Mouse (Mus musculus) C2C12 (cell line): ENCODE measurements around the gene Olfr206. TPM values are rescaled to one million over a fixed set of nuclear protein-coding genes. Genes with fewer than 3 reads are reported as not detected.

Experiments
- H3K27me3 ChIP-seq: one replicate; pipeline ENCODE4 v1.6.1; 2011; ENCODE audit not compliant: control insufficient read depth, insufficient read depth, insufficient read length
- H3K36me3 ChIP-seq: one replicate; pipeline ENCODE4 v1.6.1; 2011; ENCODE audit not compliant: control insufficient read depth, insufficient read depth
- H3K4me3 ChIP-seq: one replicate; pipeline ENCODE4 v1.5.1; 2011; ENCODE audit warnings: mild to moderate bottlenecking, control low read depth; ENCODE audit not compliant: poor library complexity, insufficient read depth, severe bottlenecking
- H3K79me2 ChIP-seq: one replicate; pipeline ENCODE4 v1.6.1; 2011; ENCODE audit not compliant: control insufficient read depth, insufficient read depth
- H3K79me3 ChIP-seq: one replicate; pipeline ENCODE4 v1.6.1; 2011; ENCODE audit warnings: low read depth, control low read depth
- H3ac ChIP-seq: one replicate; pipeline ENCODE3; 2011; ENCODE audit warnings: low read depth; ENCODE audit not compliant: control insufficient read depth, insufficient read length
- USF1 ChIP-seq: IDR thresholded peaks from one replicate; pipeline ENCODE4 v1.6.1; 2011; ENCODE audit warnings: low read depth, mild to moderate bottlenecking, control low read depth, moderate library complexity
- polyA plus RNA-seq: library from polyadenylated mRNA; unstranded; fragments of >200 nt; fragmentation: generic; extraction: Trizol; gene quantifications from one replicate; pipeline ENCODE4 v1.2.1, GENCODE M21; 2012; ENCODE audit warnings: missing spikeins

Olfr206 gene
- polyA plus RNA-seq, 1 experiment: not detected

DNA sequence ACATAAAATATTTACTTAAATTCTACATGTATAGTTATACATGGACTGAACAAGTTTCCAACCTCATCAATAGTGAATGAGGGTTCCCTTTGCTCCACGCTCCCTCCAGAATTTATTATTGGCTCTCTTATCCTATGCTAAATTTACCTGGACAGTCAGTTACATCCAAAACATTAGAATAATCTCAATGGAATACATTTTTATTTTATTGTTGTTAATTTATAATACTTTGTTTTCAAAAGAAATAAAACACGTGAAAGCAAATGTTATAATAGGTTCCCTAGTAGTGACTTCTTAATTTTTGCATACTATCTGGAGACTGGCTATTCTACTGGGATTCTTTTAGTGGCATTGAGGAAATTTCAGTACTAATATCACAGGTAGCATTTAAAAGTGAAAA lies 50.5 kb downstream of the Olfr206 start, which contains the start of gene Olfr203:
TSS of gene Olfr203 (plus strand) at position 301 of the 400 bp plus-strand sequence.
- H3K79me2 ChIP-seq: no peaks in the 10 kb centered on the region
- no peak within 1 kb of the TSS for H3K4me3 ChIP-seq
- H3ac ChIP-seq: no peak within 1 kb of the TSS
- no peaks in the 10 kb centered on the region for H3K27me3 ChIP-seq
- no peaks in the 10 kb centered on the region for H3K79me3 ChIP-seq
- no peak for TF ChIP-seq USF1
- H3K36me3 ChIP-seq: no peaks in the 10 kb centered on the region

Other genes with a start within 250 kb of the Olfr206 start
- gene Olfr193, start 237.4 kb downstream of the Olfr206 start, polyA plus RNA-seq: not detected
- not detected for gene Olfr194, start 228.2 kb downstream of the Olfr206 start, polyA plus RNA-seq
- gene Olfr195, start 202.2 kb downstream of the Olfr206 start, polyA plus RNA-seq: not detected
- gene Olfr196, start 178.8 kb downstream of the Olfr206 start, polyA plus RNA-seq: not detected
- gene Olfr198, start 145.7 kb downstream of the Olfr206 start, polyA plus RNA-seq: not detected
- gene Olfr199, start 129.5 kb downstream of the Olfr206 start, polyA plus RNA-seq: not detected
- not detected for gene Olfr201, start 76.6 kb downstream of the Olfr206 start, polyA plus RNA-seq
- not detected for gene Olfr202, start 62.5 kb downstream of the Olfr206 start, polyA plus RNA-seq
- not detected for gene Olfr203, start 50.4 kb downstream of the Olfr206 start, polyA plus RNA-seq
- not detected for gene Olfr204, start 31.0 kb downstream of the Olfr206 start, polyA plus RNA-seq
- not detected for gene Olfr205, start 18.1 kb downstream of the Olfr206 start, polyA plus RNA-seq
- not detected for gene Olfr209, start 14.7 kb upstream of the Olfr206 start, polyA plus RNA-seq
- gene Gabrr3, start 58.1 kb upstream of the Olfr206 start, polyA plus RNA-seq: not detected
- 18.7 TPM for gene Riox2, start 122.5 kb upstream of the Olfr206 start, polyA plus RNA-seq